Comparison of ENCODE assay signal across 28 mouse cellular contexts in the genomic region with DNA sequence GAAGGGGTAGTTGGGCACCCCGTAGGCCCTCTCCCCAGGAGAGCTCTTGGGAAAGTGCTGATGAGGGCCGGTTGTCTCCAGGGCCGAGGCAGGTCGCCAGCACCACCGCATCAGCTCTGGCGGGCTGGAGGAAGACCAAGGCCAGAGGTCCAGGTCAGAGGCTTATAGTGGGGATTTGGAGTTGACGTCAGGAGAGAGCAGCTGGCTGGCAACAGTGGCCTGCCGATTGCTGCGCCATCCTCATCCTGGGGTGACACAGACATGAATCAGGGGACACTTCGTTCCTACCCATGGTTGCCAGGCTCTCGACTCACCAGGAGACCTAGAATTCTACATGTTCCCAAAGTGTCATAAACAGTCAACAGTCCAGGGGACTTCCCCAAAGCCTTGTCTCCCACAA. TPM values are rescaled to one million over a fixed set of nuclear protein-coding genes. Genes with fewer than 3 reads are reported as not detected.
DNase-seq lines count a peak whose midpoint lies in the region; TF ChIP-seq lines count a peak whose summit lies in the region.
"Had no signal": no experiment of that assay in that cellular context is flagged by ENCODE, and none has a peak within 500 bp of the region (broad histone marks: within the 10 kb centered on the region; RNA-seq: fewer than 3 reads in every experiment).

No protein-coding gene starts in this region.

- DNase-seq in adrenal gland, adult (ENCODE audit: inconsistent age in 2 of 2, low spot score in 1 of 2), result peak; percentile 42 to 78
- DNase-seq in adrenal gland, postnatal 4 days (ENCODE audit: low spot score in 2 of 2), result no peak
- DNase-seq in adrenal gland, postnatal 36 days, result peak; percentile 32 to 65
- no peak for DNase-seq in adrenal gland, adult 18-20 months (ENCODE audit: low spot score in 2 of 2)
- peak; percentile 50 for DNase-seq in gastrocnemius, postnatal 25 days
- DNase-seq in gastrocnemius, adult 8-10 months (ENCODE audit: low spot score in 2 of 2), result no peak
- DNase-seq in thymus, postnatal 0 days (ENCODE audit: low spot score), result no peak
- DNase-seq: cerebellum, adult 11-12 months; cerebellum, adult 8-10 months; cerebellum, postnatal 10 days; cerebellum, postnatal 36 days; embryo, embryonic 11 days; heart, adult 18-20 months; heart, postnatal 10 days; heart, postnatal 36 days; kidney, adult 2 months had no signal

- no peak for TF ChIP-seq CTCF in C2C12 (IDR thresholded peaks at IDR 0.05; ENCODE audit: control insufficient read depth, insufficient read depth, insufficient read length)

- no peaks in the 10 kb centered on the region for H3K27me3 ChIP-seq in C2C12 (ENCODE audit: control insufficient read depth, insufficient read depth, insufficient read length)
- H3K27me3 ChIP-seq: embryonic facial prominence, embryonic 13.5 days; forebrain, embryonic 12.5 days; forebrain, embryonic 15.5 days; heart, embryonic 12.5 days; heart, embryonic 15.5 days; Patski had no signal

- H3ac ChIP-seq in C2C12 (ENCODE audit: control insufficient read depth, insufficient read length, low read depth), result no peak overlapping the region

- no peaks in the 10 kb centered on the region for H3K36me3 ChIP-seq in C2C12 (ENCODE audit: control insufficient read depth, insufficient read depth)
- H3K36me3 ChIP-seq: embryonic facial prominence, embryonic 10.5 days; embryonic facial prominence, embryonic 13.5 days; forebrain, embryonic 12.5 days; forebrain, embryonic 15.5 days; G1E had no signal

- no peaks in the 10 kb centered on the region for H3K79me2 ChIP-seq in C2C12 (ENCODE audit: control insufficient read depth, insufficient read depth)

- H3K79me3 ChIP-seq in C2C12 (ENCODE audit: low read depth), result no peaks in the 10 kb centered on the region

- no peak overlapping the region for H3K4me3 ChIP-seq in C2C12 (ENCODE audit: insufficient read depth, poor library complexity, severe bottlenecking)
- H3K4me3 ChIP-seq: embryonic facial prominence, embryonic 10.5 days; embryonic facial prominence, embryonic 13.5 days; erythroblast, embryonic 14.5 days; forebrain, embryonic 12.5 days; forebrain, embryonic 15.5 days; heart, embryonic 12.5 days; heart, embryonic 15.5 days had no signal

TF ChIP-seq in C2C12, 6 proteins besides CTCF, POLR2A, EP300 and RAD21:
- TF ChIP-seq FOSL1 (IDR thresholded peaks at IDR 0.05; ENCODE audit: insufficient read depth, low read length, poor library complexity, severe bottlenecking) (no peak), MYOD1 (IDR thresholded peaks at IDR 0.05; ENCODE audit: control insufficient read depth, insufficient read length, low read depth) (peak; percentile 35)
TF ChIP-seq in C2C12: peak in this region for 1.

RNA-seq across cellular contexts. Expression of a gene that starts 5.3 kb away (rescaled TPM):
- 1 to 10 TPM; 1.5 to 3.5 TPM for total RNA-seq in adrenal gland, postnatal 4 days (2021)
- under 1 TPM; 0.89 to 0.96 TPM for total RNA-seq in adrenal gland, postnatal 36 days (2021)
- 1 to 10 TPM; 1.4 to 2.1 TPM for total RNA-seq in adrenal gland, adult 18-20 months (2021)
- 100 to 1,000 TPM in 1 of 2 experiments, 10 to 100 TPM in 1; 87.8 to 132 TPM for total RNA-seq in gastrocnemius, postnatal 25 days (2021)
- 10 to 100 TPM; 56.3 to 72.6 (median 60.8) TPM for total RNA-seq in gastrocnemius, adult 8-10 months (2022)
- 31.3 TPM for polyA plus RNA-seq in C2C12 (2012; fragmentation: generic; extraction: Trizol)
- 0.27 and 0.55 TPM in 2 replicates for polyA plus RNA-seq in thymus, postnatal 0 days (2015; fragmentation: Nextera tagmentation; extraction: Ambion mirVana)
- polyA plus RNA-seq: erythroblast, embryonic 14.5 days; forebrain, embryonic 15.5 days; G1E; inflammation-experienced regulatory T-cells, adult 6 months had no signal

RNA-seq across cellular contexts. Expression of a gene that starts 10.1 kb away (rescaled TPM):
- total RNA-seq in adrenal gland, postnatal 4 days (2021), result 1 to 10 TPM; 1.7 to 1.8 TPM
- total RNA-seq in adrenal gland, postnatal 36 days (2021), result 10 to 100 TPM in 1 of 2 experiments, 1 to 10 TPM in 1; 3.8 to 42.2 TPM
- total RNA-seq in adrenal gland, adult 18-20 months (2021), result 10 to 100 TPM in 1 of 2 experiments, 1 to 10 TPM in 1; 5.3 to 22.1 TPM
- total RNA-seq in gastrocnemius, postnatal 25 days (2021), result 1 to 10 TPM; 2.3 to 3.6 TPM
- total RNA-seq in gastrocnemius, adult 8-10 months (2022), result 1 to 10 TPM in 1 of 4 experiments, under 1 TPM in 2, not detected in 1; 0.32 to 2.1 (median 0.63) TPM
- 7.3 TPM for polyA plus RNA-seq in C2C12 (2012; fragmentation: generic; extraction: Trizol)
- 1.1 and 1.3 TPM in 2 replicates for polyA plus RNA-seq in thymus, postnatal 0 days (2015; fragmentation: Nextera tagmentation; extraction: Ambion mirVana)
- total RNA-seq: heart, adult 18-20 months; heart, postnatal 36 days had no signal
- polyA plus RNA-seq: inflammation-experienced regulatory T-cells, adult 6 months had no signal

RNA-seq across cellular contexts. Expression of a gene that starts 34.2 kb away (rescaled TPM):
- under 1 TPM; 0.06 to 0.08 TPM for total RNA-seq in adrenal gland, postnatal 4 days (2021)
- total RNA-seq in adrenal gland, postnatal 36 days (2021), result under 1 TPM; 0.07 to 0.10 TPM
- under 1 TPM in 1 of 2 experiments, not detected in 1; 0.13 TPM for total RNA-seq in adrenal gland, adult 18-20 months (2021)
- total RNA-seq in gastrocnemius, postnatal 25 days (2021), result under 1 TPM; 0.08 to 0.18 TPM
- not detected for total RNA-seq in gastrocnemius, adult 8-10 months (2022)
- polyA plus RNA-seq in C2C12 (2012; fragmentation: generic; extraction: Trizol), result 0.15 TPM
- polyA plus RNA-seq in thymus, postnatal 0 days (2015; fragmentation: Nextera tagmentation; extraction: Ambion mirVana), result 0.19 and 0.20 TPM in 2 replicates
- total RNA-seq: heart, adult 18-20 months had no signal
- polyA plus RNA-seq: embryonic facial prominence, embryonic 13.5 days; inflammation-experienced regulatory T-cells, adult 6 months; intestine, postnatal 0 days had no signal

RNA-seq across cellular contexts. Expression of a gene that starts 42.5 kb away (rescaled TPM):
- 100 to 1,000 TPM; 104 TPM for total RNA-seq in adrenal gland, postnatal 4 days (2021)
- 100 to 1,000 TPM in 1 of 2 experiments, 10 to 100 TPM in 1; 97.0 to 132 TPM for total RNA-seq in adrenal gland, postnatal 36 days (2021)
- total RNA-seq in adrenal gland, adult 18-20 months (2021), result 100 to 1,000 TPM in 1 of 2 experiments, 10 to 100 TPM in 1; 93.7 to 121 TPM
- 10 to 100 TPM; 30.1 to 35.8 TPM for total RNA-seq in gastrocnemius, postnatal 25 days (2021)
- total RNA-seq in gastrocnemius, adult 8-10 months (2022), result 10 to 100 TPM; 31.2 to 40.1 (median 34.0) TPM
- 77.6 TPM for polyA plus RNA-seq in C2C12 (2012; fragmentation: generic; extraction: Trizol)
- 129 and 133 TPM in 2 replicates for polyA plus RNA-seq in thymus, postnatal 0 days (2015; fragmentation: Nextera tagmentation; extraction: Ambion mirVana)

RNA-seq across cellular contexts. Expression of a gene that starts 57.7 kb away (rescaled TPM):
- total RNA-seq in adrenal gland, postnatal 4 days (2021), result 10 to 100 TPM; 56.0 to 71.0 TPM
- total RNA-seq in adrenal gland, postnatal 36 days (2021), result 100 to 1,000 TPM; 274 to 679 TPM
- total RNA-seq in adrenal gland, adult 18-20 months (2021), result 100 to 1,000 TPM; 255 to 373 TPM
- total RNA-seq in gastrocnemius, postnatal 25 days (2021), result 1 to 10 TPM; 6.9 to 8.6 TPM
- 1 to 10 TPM; 6.9 to 9.2 (median 7.2) TPM for total RNA-seq in gastrocnemius, adult 8-10 months (2022)
- polyA plus RNA-seq in C2C12 (2012; fragmentation: generic; extraction: Trizol), result 87.2 TPM
- polyA plus RNA-seq in thymus, postnatal 0 days (2015; fragmentation: Nextera tagmentation; extraction: Ambion mirVana), result 216 and 236 TPM in 2 replicates

Comparison
In these comparisons a context has a peak if more than half of its experiments do, and no peak if none do; other contexts are left out.
1. DNase-seq: peak in adrenal gland, adult (2 of 2), adrenal gland, postnatal 36 days (2 of 2) and gastrocnemius, postnatal 25 days (single experiment); none in adrenal gland, postnatal 4 days (0 of 2), adrenal gland, adult 18-20 months (0 of 2), gastrocnemius, adult 8-10 months (0 of 2) and thymus, postnatal 0 days (single experiment).
2. RNA of a gene that starts 5.3 kb away (total RNA-seq): 87.8 to 132 TPM in gastrocnemius, postnatal 25 days and 56.3 to 72.6 TPM in gastrocnemius, adult 8-10 months; 1.5 to 3.5 TPM in adrenal gland, postnatal 4 days, 1.4 to 2.1 TPM in adrenal gland, adult 18-20 months and 0.89 to 0.96 TPM in adrenal gland, postnatal 36 days; every median in the first group is over 10 times any median in the second.